Mouse (Mus musculus) CD4-positive helper T cell, adult 2 months (primary cell): Measurements from ENCODE around the gene Thap3.
"Not testable (repeated sequence)": the region's sequence is repeated elsewhere in the genome, so short reads cannot be mapped to it uniquely, and the experiment has no call there.

Source experiments
- DNase-seq: peaks from one replicate; pipeline ENCODE4 v3.0.0-alpha.2; 2012; ENCODE audit warnings: low read depth, missing footprints, low spot score

The Thap3 gene

GRCm38 (mm10) chr4:151988342-151989109 is at the start of gene Thap3:
Gene Thap3, minus strand, starts transcription at chr4:151988997.
- DNase-seq: peak; percentile 85

GRCm38 (mm10) chr4:152038225-152038984 is 49.6 kb upstream of the Thap3 start, which contains the start of gene Tas1r1:
Gene Tas1r1, minus strand, starts transcription at chr4:152038568.
- DNase-seq: peak; percentile 58

- not testable (repeated sequence) for DNase-seq
Measured at GRCm38 (mm10) chr4:152036464-152036863, 47.7 kb upstream of the Thap3 start.

- no peak for DNase-seq
Measured at GRCm38 (mm10) chr4:152032922-152033321, 44.1 kb upstream of the Thap3 start.

GRCm38 (mm10) chr4:152029997-152030396 is 41.2 kb upstream of the Thap3 start:
- no peak for DNase-seq

- DNase-seq: peak; percentile 37
Measured at GRCm38 (mm10) chr4:152029087-152029486, 40.3 kb upstream of the Thap3 start.

GRCm38 (mm10) chr4:152028456-152028855 is 39.7 kb upstream of the Thap3 start:
- no peak for DNase-seq

GRCm38 (mm10) chr4:152027524-152027923 is 38.7 kb upstream of the Thap3 start, which contains the start of gene Zbtb48:
Gene Zbtb48, minus strand, starts transcription at chr4:152027671.
- peak; percentile 96 for DNase-seq

GRCm38 (mm10) chr4:152026751-152027508 is 38.1 kb upstream of the Thap3 start:
- no peak for DNase-seq

- DNase-seq: no peak
Measured at GRCm38 (mm10) chr4:152024525-152024924, 35.7 kb upstream of the Thap3 start.

GRCm38 (mm10) chr4:152022506-152022905 is 33.7 kb upstream of the Thap3 start:
- DNase-seq: no peak

- DNase-seq: no peak
Measured at GRCm38 (mm10) chr4:152021568-152022097, 32.8 kb upstream of the Thap3 start.

GRCm38 (mm10) chr4:152020024-152020423 is 31.2 kb upstream of the Thap3 start:
- no peak for DNase-seq

GRCm38 (mm10) chr4:152019073-152019472 is 30.3 kb upstream of the Thap3 start:
- no peak for DNase-seq

GRCm38 (mm10) chr4:152013036-152013813 is 24.4 kb upstream of the Thap3 start:
- no peak for DNase-seq

GRCm38 (mm10) chr4:152012109-152012508 is 23.3 kb upstream of the Thap3 start:
- no peak for DNase-seq

GRCm38 (mm10) chr4:152011171-152011760 is 22.5 kb upstream of the Thap3 start:
- DNase-seq: no peak

- DNase-seq: no peak
Measured at GRCm38 (mm10) chr4:152010707-152011134, 21.9 kb upstream of the Thap3 start.

GRCm38 (mm10) chr4:152010091-152010706 is 21.4 kb upstream of the Thap3 start:
- peak; percentile 54 for DNase-seq
